Mouse (Mus musculus): ENCODE data around the gene Olfr1359. TPM values are rescaled to one million over a fixed set of nuclear protein-coding genes. Genes with fewer than 3 reads are reported as not detected.
A peak's percentile ranks its signal among the peaks of the same experiment; 100 is the strongest.
"Not testable (repeated sequence)": the region's sequence is repeated elsewhere in the genome, so short reads cannot be mapped to it uniquely, and the experiment has no call there.

Gene Olfr1359
- polyA plus RNA-seq, 1 experiment from 2014 or later: not detected

- DNase-seq: peak; percentile 84
- H3K9ac ChIP-seq (replicated peaks): peak within 1 kb of the TSS; percentile 79
- peak within 1 kb of the TSS; percentile 93 for H3K27ac ChIP-seq (ENCODE audit: low read depth)
- H3K27me3 ChIP-seq (ENCODE audit: insufficient read depth, low read length); H3K36me3 ChIP-seq (replicated peaks; ENCODE audit: insufficient read depth, low read length); H3K9me3 ChIP-seq (ENCODE audit: low read length): not testable (repeated sequence)
- peak; percentile 19 for ATAC-seq
- H3K4me1 ChIP-seq (ENCODE audit: insufficient read depth): peaks cover 18% of the 10 kb centered on the region
- peak within 1 kb of the TSS; percentile 45 for H3K4me3 ChIP-seq (ENCODE audit: low read depth, low read length)
- H3K4me2 ChIP-seq (ENCODE audit: low read depth, low read length): peak within 1 kb of the TSS; percentile 73
- TF ChIP-seq EP300 (IDR thresholded peaks at IDR 0.05; ENCODE audit: low read depth): 0 out of 2 replicates have a peak, but pooled peaks have one; percentile 16
- 3% methylated on average over 23 of the region's 56 CpGs for WGBS (ENCODE audit: insufficient replicate concordance)
Measured at GRCm38 (mm10) chr13:21717397-21718357, 19.8 kb downstream of the Olfr1359 start, which contains the start of gene Hist1h3h. TSS of gene Hist1h3h (plus strand) at chr13:21717659.

- H3K27me3 ChIP-seq (ENCODE audit: insufficient read depth, low read length): no peaks in the 10 kb centered on the region
- peak overlapping the region; percentile 73 for H3K4me2 ChIP-seq (ENCODE audit: low read depth, low read length)
- no peaks in the 10 kb centered on the region for H3K9me3 ChIP-seq (ENCODE audit: low read length)
- 68% methylated on average over 4 of the region's 4 CpGs for WGBS (ENCODE audit: insufficient replicate concordance)
- peak overlapping the region; percentile 79 for H3K9ac ChIP-seq (replicated peaks)
- TF ChIP-seq EP300 (IDR thresholded peaks at IDR 0.05; ENCODE audit: low read depth) (no peak), CTCF (IDR thresholded peaks at IDR 0.05; ENCODE audit: low read depth) (no peak)
- H3K4me1 ChIP-seq (ENCODE audit: insufficient read depth): peaks cover 18% of the 10 kb centered on the region
- H3K27ac ChIP-seq (ENCODE audit: low read depth): peak overlapping the region; percentile 93
- no peaks in the 10 kb centered on the region for H3K36me3 ChIP-seq (replicated peaks; ENCODE audit: insufficient read depth, low read length)
- no peak for DNase-seq
- peak overlapping the region; percentile 45 for H3K4me3 ChIP-seq (ENCODE audit: low read depth, low read length)
- no peak for ATAC-seq
Measured at GRCm38 (mm10) chr13:21718381-21719080, 20.6 kb downstream of the Olfr1359 start.

GRCm38 (mm10) chr13:21721107-21721756, 23.3 kb downstream of the Olfr1359 start:
- H3K9ac ChIP-seq (replicated peaks): peak overlapping the region; percentile 56
- DNase-seq: peak; percentile 38
- WGBS (ENCODE audit: insufficient replicate concordance): 2% methylated on average over 19 of the region's 44 CpGs

GRCm38 (mm10) chr13:21721757-21722372, 24.0 kb downstream of the Olfr1359 start, which contains the start of gene Hist1h2bm:
TSS of gene Hist1h2bm (plus strand) at chr13:21722044.
- ATAC-seq (peak; percentile 91), DNase-seq (peak; percentile 78)
- H3K36me3 ChIP-seq (replicated peaks; ENCODE audit: insufficient read depth, low read length); H3K9me3 ChIP-seq (ENCODE audit: low read length); H3K27me3 ChIP-seq (ENCODE audit: insufficient read depth, low read length): not testable (repeated sequence)
- Histone ChIP-seq H3K4me2 (ENCODE audit: low read depth, low read length) (peak within 1 kb of the TSS; percentile 63), H3K4me1 (ENCODE audit: insufficient read depth) (peaks cover 10% of the 10 kb centered on the region), H3K9ac (replicated peaks) (peak within 1 kb of the TSS; percentile 64), H3K27ac (ENCODE audit: low read depth) (peak within 1 kb of the TSS; percentile 93), H3K4me3 (ENCODE audit: low read depth, low read length) (peak within 1 kb of the TSS; percentile 43)
- WGBS (ENCODE audit: insufficient replicate concordance): under 1% methylated on average over 35 of the region's 37 CpGs

More at GRCm38 (mm10) chr13:21721107-21721756, 23.3 kb downstream of the Olfr1359 start:
- Histone ChIP-seq H3K4me3 (ENCODE audit: low read depth, low read length) (peak overlapping the region; percentile 43), H3K4me1 (ENCODE audit: insufficient read depth) (peaks cover 11% of the 10 kb centered on the region), H3K4me2 (ENCODE audit: low read depth, low read length) (peak overlapping the region; percentile 63), H3K27ac (ENCODE audit: low read depth) (peak overlapping the region; percentile 93)
- not testable (repeated sequence) for H3K36me3 ChIP-seq (replicated peaks; ENCODE audit: insufficient read depth, low read length); H3K9me3 ChIP-seq (ENCODE audit: low read length); H3K27me3 ChIP-seq (ENCODE audit: insufficient read depth, low read length)
- 0 out of 2 replicates have a peak, but pooled peaks have one; percentile 20 for TF ChIP-seq CTCF (IDR thresholded peaks at IDR 0.05; ENCODE audit: low read depth)
- peak; percentile 40 for ATAC-seq

- no peaks in the 10 kb centered on the region for H3K27me3 ChIP-seq (ENCODE audit: insufficient read depth, low read length)
- no peaks in the 10 kb centered on the region for H3K9me3 ChIP-seq (ENCODE audit: low read length)
- H3K27ac ChIP-seq (ENCODE audit: low read depth): peak overlapping the region; percentile 93
- DNase-seq (no peak), ATAC-seq (peak; percentile 12)
- TF ChIP-seq CTCF (IDR thresholded peaks at IDR 0.05; ENCODE audit: low read depth): no peak
- peak; percentile 9 for TF ChIP-seq EP300 (IDR thresholded peaks at IDR 0.05; ENCODE audit: low read depth)
- WGBS (ENCODE audit: insufficient replicate concordance): 2% methylated on average over 11 of the region's 11 CpGs
- H3K9ac ChIP-seq (replicated peaks): peak overlapping the region; percentile 64
- peak overlapping the region; percentile 43 for H3K4me3 ChIP-seq (ENCODE audit: low read depth, low read length)
- peak overlapping the region; percentile 63 for H3K4me2 ChIP-seq (ENCODE audit: low read depth, low read length)
- peaks cover 8% of the 10 kb centered on the region for H3K4me1 ChIP-seq (ENCODE audit: insufficient read depth)
- H3K36me3 ChIP-seq (replicated peaks; ENCODE audit: insufficient read depth, low read length): no peaks in the 10 kb centered on the region
Measured at GRCm38 (mm10) chr13:21722373-21722925, 24.5 kb downstream of the Olfr1359 start.

Data from liver, postnatal 0 days (tissue).